Mouse (Mus musculus): ENCODE results near the gene Fbxo2. TPM values are rescaled to one million over a fixed set of nuclear protein-coding genes. Genes with fewer than 3 reads are reported as not detected.

Fbxo2 gene
- polyA plus RNA-seq, 1 experiment, result 2.6 TPM

DNA sequence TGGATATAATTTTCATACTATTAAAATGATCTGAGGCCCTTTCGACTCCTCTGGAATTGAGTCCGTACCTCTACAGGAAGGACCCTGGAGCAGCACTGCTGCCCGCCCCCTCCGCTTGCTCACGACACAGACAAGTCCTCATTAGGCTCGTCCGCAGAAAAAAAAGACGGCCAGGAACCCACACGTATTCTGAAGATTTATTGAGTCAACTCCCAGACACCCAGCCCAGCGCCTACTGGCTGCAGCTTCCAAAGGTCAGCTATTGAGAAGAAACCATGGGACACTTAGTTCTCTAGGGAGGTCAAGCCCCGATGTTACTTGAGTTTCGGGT, 20.7 kb upstream of the Fbxo2 start:
- WGBS, result under 1% methylated on average over 12 of the region's 12 CpGs
- Histone ChIP-seq H3K4me3 (replicated peaks; ENCODE audit: extremely low read depth, low read depth, low read length) (peak overlapping the region; percentile 96), H3K4me1 (ENCODE audit: control insufficient read depth, insufficient read depth, low read length) (0 out of 2 replicates have a peak, but pooled peaks cover 2% of the 10 kb centered on the region)
- no peak for TF ChIP-seq POLR2A (IDR thresholded peaks at IDR 0.05; ENCODE audit: borderline replicate concordance, extremely low read depth, low read depth, low read length)
- no peak for TF ChIP-seq CTCF (IDR thresholded peaks at IDR 0.05; ENCODE audit: insufficient read depth, low read length)
- no peak for DNase-seq

DNA sequence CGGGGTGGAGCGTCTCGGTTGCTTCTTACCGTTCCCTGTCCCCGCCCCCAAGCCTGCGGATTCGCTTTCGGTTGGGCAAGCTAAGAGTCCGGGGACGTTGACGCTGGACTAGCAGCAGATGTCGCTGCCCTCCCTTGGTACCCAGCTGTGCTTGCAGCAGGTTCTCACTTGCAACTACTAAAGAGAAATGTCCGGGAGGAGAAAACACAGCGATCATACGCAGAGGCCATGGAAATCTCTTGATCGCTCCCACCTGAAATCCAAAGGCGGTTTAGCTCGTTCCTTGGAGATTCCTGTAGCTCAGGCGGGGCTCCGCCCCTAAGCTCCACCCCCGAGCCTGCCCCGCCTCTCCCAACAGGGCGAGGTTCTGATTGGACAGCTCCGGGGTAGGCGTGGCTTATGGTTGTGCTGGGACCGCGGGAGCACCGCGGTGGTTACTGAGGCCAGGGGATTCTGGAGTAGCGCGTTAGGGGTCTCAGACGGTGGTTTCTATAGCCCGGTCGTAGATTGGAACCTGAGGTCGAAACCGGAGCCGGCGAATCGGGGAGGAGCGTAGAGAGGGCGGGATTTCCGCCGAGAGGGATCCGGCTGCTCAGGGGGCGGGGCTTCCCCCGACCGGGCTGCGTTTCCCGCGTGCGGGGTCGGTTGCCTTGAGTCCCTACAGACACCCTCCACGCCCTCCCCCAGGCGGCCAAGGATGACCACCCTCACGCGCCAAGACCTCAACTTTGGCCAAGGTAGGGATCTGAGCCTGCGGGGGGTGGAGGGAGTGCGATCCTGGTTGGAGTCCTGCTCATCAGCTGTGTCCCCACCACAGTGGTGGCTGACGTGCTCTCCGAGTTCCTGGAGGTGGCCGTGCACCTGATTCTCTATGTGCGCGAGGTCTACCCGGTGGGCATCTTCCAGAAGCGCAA, 20.1 kb upstream of the Fbxo2 start:
- peak; percentile 97 for DNase-seq
- peak; percentile 62; the same call in 1 of the 2 replicates for TF ChIP-seq POLR2A (IDR thresholded peaks at IDR 0.05; ENCODE audit: borderline replicate concordance, extremely low read depth, low read depth, low read length)
- peak; percentile 80 for TF ChIP-seq CTCF (IDR thresholded peaks at IDR 0.05; ENCODE audit: insufficient read depth, low read length)
- 0 out of 2 replicates have a peak, but pooled peaks cover 2% of the 10 kb centered on the region for H3K4me1 ChIP-seq (ENCODE audit: control insufficient read depth, insufficient read depth, low read length)
- under 1% methylated on average over 65 of the region's 65 CpGs for WGBS
- peak overlapping the region; percentile 96 for H3K4me3 ChIP-seq (replicated peaks; ENCODE audit: extremely low read depth, low read depth, low read length)

DNA sequence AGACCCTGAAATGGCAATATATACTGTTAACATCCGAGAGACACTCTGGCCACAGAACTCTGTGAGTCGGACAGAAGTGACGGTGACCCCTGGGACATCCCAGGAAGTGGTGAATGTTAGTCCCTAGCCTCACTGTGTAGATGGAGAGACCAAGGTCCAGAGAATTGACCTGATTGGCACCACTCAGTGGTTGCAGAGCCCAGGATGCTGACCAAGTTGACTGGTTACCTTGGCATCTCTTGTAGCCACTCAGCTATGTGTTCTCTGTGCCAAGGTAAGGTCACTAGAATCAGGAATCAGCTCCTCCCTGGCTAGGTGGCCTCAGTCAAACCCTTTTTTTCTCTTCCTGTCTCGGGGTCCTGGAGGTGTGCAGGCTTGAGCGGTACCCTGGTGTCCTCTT, 16.7 kb upstream of the Fbxo2 start:
- 0 out of 2 replicates have a peak, but pooled peaks cover 2% of the 10 kb centered on the region for H3K4me1 ChIP-seq (ENCODE audit: control insufficient read depth, insufficient read depth, low read length)
- DNase-seq, result no peak
- 84% methylated on average over 5 of the region's 5 CpGs for WGBS
- TF ChIP-seq CTCF (IDR thresholded peaks at IDR 0.05; ENCODE audit: insufficient read depth, low read length), result no peak
- no peak for TF ChIP-seq POLR2A (IDR thresholded peaks at IDR 0.05; ENCODE audit: borderline replicate concordance, extremely low read depth, low read depth, low read length)
- no peak overlapping the region for H3K4me3 ChIP-seq (replicated peaks; ENCODE audit: extremely low read depth, low read depth, low read length)

DNA sequence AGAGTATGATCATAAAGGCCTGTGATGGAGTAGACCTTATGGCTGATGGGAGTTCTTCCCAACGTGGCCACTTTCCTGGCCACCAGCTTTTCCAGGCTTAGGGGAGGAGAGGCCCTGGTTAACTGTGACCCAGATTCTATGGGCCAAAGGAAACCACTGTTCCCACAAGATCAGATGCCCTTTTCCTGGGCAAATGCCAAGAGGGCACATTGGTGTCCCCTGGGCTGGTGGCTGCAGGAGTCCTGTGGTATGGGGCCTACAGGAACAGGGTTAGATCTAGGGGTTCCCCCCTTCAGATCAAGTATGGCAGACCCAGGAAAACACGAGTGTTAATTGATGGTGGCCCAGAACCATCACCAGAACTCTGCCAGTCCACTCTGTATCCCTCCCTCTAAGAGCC, 12.7 kb upstream of the Fbxo2 start:
- DNase-seq, result no peak
- no peak for TF ChIP-seq POLR2A (IDR thresholded peaks at IDR 0.05; ENCODE audit: borderline replicate concordance, extremely low read depth, low read depth, low read length)
- TF ChIP-seq CTCF (IDR thresholded peaks at IDR 0.05; ENCODE audit: insufficient read depth, low read length), result no peak
- Histone ChIP-seq H3K4me1 (ENCODE audit: control insufficient read depth, insufficient read depth, low read length) (peaks cover 5% of the 10 kb centered on the region; the same call in 1 of the 2 replicates), H3K4me3 (replicated peaks; ENCODE audit: extremely low read depth, low read depth, low read length) (no peak overlapping the region)
- 84% methylated on average over 2 of the region's 2 CpGs for WGBS

DNA sequence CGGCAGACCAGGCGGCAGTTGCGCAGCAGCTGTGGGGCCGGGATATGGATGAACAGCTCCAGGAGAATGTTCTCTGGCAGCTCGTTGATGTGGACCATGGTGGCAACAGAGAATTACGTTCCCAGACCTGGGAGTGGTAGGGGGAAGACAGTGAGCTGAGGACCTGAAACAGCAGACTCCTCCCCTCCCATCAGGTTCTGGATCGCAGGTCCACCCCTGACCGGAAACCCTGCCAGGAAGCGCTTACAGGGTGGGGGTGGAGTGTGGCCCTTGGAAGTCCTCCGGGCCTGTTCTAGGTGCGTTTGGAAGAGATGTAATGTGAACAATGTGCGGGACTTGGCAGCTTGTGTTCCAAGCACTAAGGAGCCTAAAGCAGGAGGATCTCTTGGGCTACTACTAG, 10.9 kb upstream of the Fbxo2 start:
- no peak overlapping the region for H3K4me3 ChIP-seq (replicated peaks; ENCODE audit: extremely low read depth, low read depth, low read length)
- no peak for TF ChIP-seq CTCF (IDR thresholded peaks at IDR 0.05; ENCODE audit: insufficient read depth, low read length)
- no peak for TF ChIP-seq POLR2A (IDR thresholded peaks at IDR 0.05; ENCODE audit: borderline replicate concordance, extremely low read depth, low read depth, low read length)
- DNase-seq, result no peak
- WGBS, result 52% methylated on average over 12 of the region's 12 CpGs
- H3K4me1 ChIP-seq (ENCODE audit: control insufficient read depth, insufficient read depth, low read length), result peaks cover 5% of the 10 kb centered on the region; the same call in 1 of the 2 replicates

DNA sequence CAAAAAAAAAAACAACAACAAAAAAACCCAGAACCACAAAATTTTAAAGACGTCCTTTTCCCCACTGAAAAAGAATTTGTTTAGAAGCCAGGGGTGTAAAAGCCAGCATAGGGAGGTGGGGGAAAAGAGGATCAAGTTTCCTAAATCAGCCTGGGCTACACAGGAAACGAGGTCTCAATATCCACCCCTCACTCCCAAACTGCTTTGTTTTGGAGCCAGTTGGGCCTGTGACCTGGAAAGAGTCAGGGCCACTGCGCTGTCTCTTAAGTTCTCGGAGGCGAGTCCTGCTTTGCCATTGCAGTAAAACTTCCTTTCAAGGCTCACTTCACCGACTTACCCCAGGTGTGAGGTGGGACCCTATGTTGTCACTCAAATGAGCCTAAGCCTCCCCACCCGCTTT, 10.2 kb upstream of the Fbxo2 start:
- WGBS, result 72% methylated on average over 7 of the region's 7 CpGs
- peaks cover 5% of the 10 kb centered on the region; the same call in 1 of the 2 replicates for H3K4me1 ChIP-seq (ENCODE audit: control insufficient read depth, insufficient read depth, low read length)
- H3K4me3 ChIP-seq (replicated peaks; ENCODE audit: extremely low read depth, low read depth, low read length), result no peak overlapping the region
- no peak for DNase-seq
- TF ChIP-seq POLR2A (IDR thresholded peaks at IDR 0.05; ENCODE audit: borderline replicate concordance, extremely low read depth, low read depth, low read length), result no peak
- TF ChIP-seq CTCF (IDR thresholded peaks at IDR 0.05; ENCODE audit: insufficient read depth, low read length), result no peak

DNA sequence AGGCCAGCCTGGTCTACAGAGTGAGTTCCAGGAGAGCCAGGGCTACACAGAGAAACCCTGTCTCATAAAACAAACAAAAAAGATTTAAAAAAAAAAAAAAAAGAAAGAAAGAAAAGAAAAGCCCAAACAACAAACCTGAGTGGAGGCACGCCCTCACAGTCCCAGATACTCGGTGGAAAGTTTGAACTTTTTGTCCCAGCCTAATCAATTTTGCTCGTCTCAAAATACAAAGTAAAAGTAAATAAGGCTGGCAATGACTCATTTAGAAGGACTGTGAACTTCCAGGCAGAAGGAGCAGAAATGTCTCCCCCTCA, 9.5 kb upstream of the Fbxo2 start:
- WGBS, result 15% methylated on average over 3 of the region's 3 CpGs
- Histone ChIP-seq H3K4me1 (ENCODE audit: control insufficient read depth, insufficient read depth, low read length) (peaks cover 5% of the 10 kb centered on the region; the same call in 1 of the 2 replicates), H3K4me3 (replicated peaks; ENCODE audit: extremely low read depth, low read depth, low read length) (no peak overlapping the region)
- TF ChIP-seq POLR2A (IDR thresholded peaks at IDR 0.05; ENCODE audit: borderline replicate concordance, extremely low read depth, low read depth, low read length), result no peak
- DNase-seq, result no peak

DNA sequence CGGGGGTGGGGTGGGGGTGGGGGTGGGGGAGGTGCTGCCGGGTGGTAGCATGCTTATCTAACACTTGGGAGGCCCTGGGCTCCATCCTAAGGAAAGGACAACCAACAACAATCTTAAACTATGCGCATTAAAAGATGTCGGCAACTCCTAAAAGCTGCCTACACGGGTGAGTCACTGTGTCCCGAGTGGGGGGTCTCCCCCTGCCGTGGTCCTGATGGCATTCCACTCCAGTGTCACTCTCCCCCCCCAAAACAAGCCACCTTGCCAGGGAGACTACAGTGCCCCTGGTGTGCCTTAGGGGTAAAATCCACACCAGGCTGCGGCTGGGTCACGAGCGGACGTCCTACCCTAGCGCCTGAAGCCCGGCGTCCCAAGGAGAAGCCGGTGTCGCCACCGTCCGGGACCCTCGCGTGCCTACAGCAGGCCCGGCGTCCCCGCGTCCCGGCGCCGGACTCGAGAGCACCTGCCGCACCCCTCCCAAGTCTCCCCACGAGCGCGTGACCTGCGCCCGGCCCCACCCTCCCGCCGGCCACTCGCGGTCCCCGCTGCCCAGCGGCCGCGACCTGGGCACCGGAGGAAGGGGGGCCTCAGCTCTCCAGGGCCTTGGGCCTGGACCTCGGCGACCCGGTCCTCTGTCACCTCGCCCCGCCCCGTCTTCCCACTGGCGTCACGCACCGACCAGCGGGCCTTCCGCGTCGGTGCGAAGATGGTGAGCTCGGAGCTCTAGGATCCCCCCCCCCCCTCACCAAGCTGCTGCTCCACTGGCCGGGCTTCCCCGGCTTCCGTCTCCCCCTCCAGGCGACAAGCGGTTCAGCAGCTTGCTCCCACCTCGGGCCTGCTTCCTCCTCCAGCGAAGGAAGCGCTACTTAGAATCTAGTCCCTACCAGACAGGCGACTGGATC, 8.9 kb upstream of the Fbxo2 start, which contains the start of gene Fbxo6:
TSS of gene Fbxo6 (minus strand) at position 874 of the 902 bp plus-strand sequence.
- peak; percentile 89 for DNase-seq
- TF ChIP-seq CTCF (IDR thresholded peaks at IDR 0.05; ENCODE audit: insufficient read depth, low read length) (peak; percentile 41), POLR2A (IDR thresholded peaks at IDR 0.05; ENCODE audit: borderline replicate concordance, extremely low read depth, low read depth, low read length) (peak; percentile 42; the same call in 1 of the 2 replicates)
- WGBS, result under 1% methylated on average over 59 of the region's 67 CpGs

DNA sequence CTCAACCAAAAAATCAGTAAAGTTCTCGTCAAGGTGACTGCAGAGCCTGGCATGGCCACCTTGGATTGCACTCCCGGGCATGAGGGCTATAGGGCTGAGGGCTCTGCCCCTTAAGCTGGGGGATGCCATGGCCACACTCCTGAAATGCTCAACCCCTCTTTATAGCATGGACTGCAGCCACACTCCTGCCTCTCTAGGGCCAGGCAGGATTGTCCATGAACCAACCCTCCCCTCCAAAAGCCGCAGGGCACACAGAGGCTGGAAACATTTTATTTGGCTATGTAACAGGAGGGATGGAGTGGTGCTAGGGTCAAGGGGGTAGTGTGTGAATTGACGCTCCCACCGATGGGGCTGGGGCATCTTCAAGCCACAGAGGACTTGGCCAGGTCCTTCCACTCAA, 7.9 kb upstream of the Fbxo2 start:
- no peak overlapping the region for H3K4me3 ChIP-seq (replicated peaks; ENCODE audit: extremely low read depth, low read depth, low read length)
- 88% methylated on average over 5 of the region's 5 CpGs for WGBS
- TF ChIP-seq CTCF (IDR thresholded peaks at IDR 0.05; ENCODE audit: insufficient read depth, low read length), result no peak
- TF ChIP-seq POLR2A (IDR thresholded peaks at IDR 0.05; ENCODE audit: borderline replicate concordance, extremely low read depth, low read depth, low read length), result no peak
- DNase-seq, result no peak
- H3K4me1 ChIP-seq (ENCODE audit: control insufficient read depth, insufficient read depth, low read length), result peaks cover 5% of the 10 kb centered on the region; the same call in 1 of the 2 replicates

More for the DNA sequence above, 8.9 kb upstream of the Fbxo2 start, which contains the start of gene Fbxo6:
- Histone ChIP-seq H3K4me3 (replicated peaks; ENCODE audit: extremely low read depth, low read depth, low read length) (peak within 1 kb of the TSS; percentile 94), H3K4me1 (ENCODE audit: control insufficient read depth, insufficient read depth, low read length) (peaks cover 5% of the 10 kb centered on the region; the same call in 1 of the 2 replicates)

All from lung, adult 2 months (tissue).